Mouse (Mus musculus) heart, postnatal 0 days (tissue): Measurements from ENCODE around the gene Tmcc1.

Source experiments
- CTCF ChIP-seq: IDR thresholded peaks from 2 replicates; pipeline ENCODE4 v1.5.1; 2016; ENCODE audit warnings: antibody characterized with exemption, control low read depth, low read depth
- EP300 ChIP-seq: IDR thresholded peaks from 2 replicates; pipeline ENCODE4 v1.6.1; 2016; ENCODE audit warnings: antibody characterized with exemption, low read depth

GRCm38 (mm10) chr6:115975606-115976005 is 217.7 kb downstream of the Tmcc1 start:
- TF ChIP-seq CTCF (no peak), EP300 (no peak)
